Mouse (Mus musculus): ENCODE measurements around the gene Sptlc2.

DNA sequence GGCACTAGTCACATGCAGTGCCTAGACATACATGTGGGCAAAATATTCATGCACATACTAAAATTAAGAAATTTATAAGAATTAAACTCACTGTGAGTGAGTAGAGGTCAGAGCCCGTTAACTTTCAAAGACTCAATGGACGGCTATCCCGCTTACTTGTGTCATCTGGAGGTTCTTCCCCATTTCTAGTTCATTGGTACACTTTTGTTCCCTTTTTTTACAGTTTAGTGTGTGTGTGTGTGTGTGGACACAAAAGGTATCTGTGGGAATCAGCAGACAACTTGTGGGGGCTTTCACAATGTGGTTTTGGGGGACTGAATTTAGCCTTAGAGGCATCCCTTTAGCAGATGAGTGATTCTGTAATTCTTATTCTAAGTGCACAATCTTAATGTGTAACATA is 62.7 kb downstream of the Sptlc2 start:
- TF ChIP-seq MAX (IDR thresholded peaks at IDR 0.05; ENCODE audit: low read length) (no peak), EP300 (IDR thresholded peaks at IDR 0.05; ENCODE audit: low read length) (no peak), RCOR1 (conservative IDR thresholded peaks at IDR 0.05; ENCODE audit: low read depth, low read length) (no peak), ELF1 (IDR thresholded peaks at IDR 0.05; ENCODE audit: low read depth, low read length) (no peak)

Measured in CH12.LX (cell line).